In the genomic region with DNA sequence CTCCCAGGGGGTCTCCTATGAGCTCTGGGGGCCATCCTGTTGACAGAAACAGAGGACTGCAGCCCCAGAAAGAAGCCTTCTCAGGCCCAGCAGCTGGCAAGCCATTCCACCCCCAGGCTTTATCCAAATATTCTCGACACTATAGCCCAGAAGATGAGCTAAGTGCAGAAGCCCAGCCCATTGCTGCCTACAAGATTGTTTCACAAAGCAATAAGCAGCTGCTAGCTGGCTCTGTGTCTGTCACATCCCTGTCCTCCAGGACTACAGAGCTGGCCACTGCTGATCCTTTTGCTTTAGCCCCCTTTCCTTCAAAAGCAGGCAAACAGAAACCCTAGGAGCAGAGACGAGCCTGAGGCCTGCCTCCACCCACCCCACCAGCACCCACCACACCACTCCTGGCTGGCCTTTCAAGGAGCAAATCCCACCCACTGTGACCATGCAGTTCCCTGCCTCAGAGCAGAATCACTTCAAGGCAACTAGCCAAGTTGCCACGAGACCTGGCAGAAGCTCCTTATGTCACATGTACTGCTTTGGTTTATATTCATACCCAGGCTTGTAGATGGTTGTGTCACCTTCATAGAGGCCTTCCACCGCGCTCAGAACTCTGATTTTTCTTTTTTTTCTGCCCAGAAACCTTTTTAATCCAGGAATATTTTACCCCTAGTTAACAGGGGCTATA, we compare ENCODE assay signal across 11 mouse cellular contexts. TPM values are rescaled to one million over a fixed set of nuclear protein-coding genes. Genes with fewer than 3 reads are reported as not detected.
DNase-seq lines count a peak whose midpoint lies in the region; ATAC-seq and TF ChIP-seq lines count a peak whose summit lies in the region.
"Had no signal": no experiment of that assay in that cellular context is flagged by ENCODE, and none has a peak within 500 bp of the region (broad histone marks: within the 10 kb centered on the region; RNA-seq: fewer than 3 reads in every experiment).

No protein-coding gene starts in this region.

- no peak overlapping the region for H3K4me2 ChIP-seq in heart, postnatal 0 days (ENCODE audit: low read depth, low read length)
- no peak overlapping the region for H3K4me2 ChIP-seq in intestine, postnatal 0 days (replicated peaks; ENCODE audit: low read depth)
- H3K4me2 ChIP-seq in hindbrain, embryonic 11.5 days (replicated peaks; ENCODE audit: low read depth, low read length), result no peak overlapping the region
- H3K4me2 ChIP-seq: embryonic facial prominence, embryonic 12.5 days; limb, embryonic 13.5 days had no signal

- 78% methylated on average over 5 of the region's 5 CpGs for WGBS in lung, adult 2 months
- WGBS in heart, postnatal 0 days, result 47% methylated on average over 5 of the region's 5 CpGs
- 87% methylated on average over 5 of the region's 5 CpGs for WGBS in intestine, postnatal 0 days
- 85% methylated on average over 5 of the region's 5 CpGs for WGBS in hindbrain, embryonic 11.5 days

- DNase-seq in gastrocnemius, postnatal 14 days, result peak; percentile 21
- DNase-seq in gastrocnemius, adult 2 months, result no peak
- DNase-seq in lung, postnatal 36 days, result peak; percentile 4
- no peak for DNase-seq in lung, adult 2 months
- peak; percentile 40 for DNase-seq in heart, postnatal 0 days (ENCODE audit: low spot score)
- peak; percentile 53 to 58 for DNase-seq in right cerebral cortex, postnatal 10 days (ENCODE audit: low spot score in 2 of 2)
- no peak for DNase-seq in hindbrain, embryonic 11.5 days (ENCODE audit: low spot score)

- H3K9me3 ChIP-seq in heart, postnatal 0 days (replicated peaks; ENCODE audit: control insufficient read depth, low read length), result no peaks in the 10 kb centered on the region
- no peaks in the 10 kb centered on the region for H3K9me3 ChIP-seq in intestine, postnatal 0 days (ENCODE audit: control insufficient read depth)
- no peaks in the 10 kb centered on the region for H3K9me3 ChIP-seq in hindbrain, embryonic 11.5 days (ENCODE audit: control insufficient read depth, low read length)
- H3K9me3 ChIP-seq: embryonic facial prominence, embryonic 12.5 days; limb, embryonic 13.5 days; midbrain, embryonic 10.5 days had no signal

- H3K27ac ChIP-seq in gastrocnemius, adult 2 months, result no peak overlapping the region; the same call in 1 of the 2 replicates
- H3K27ac ChIP-seq in heart, postnatal 0 days (ENCODE audit: low read depth), result peak overlapping the region; percentile 58
- H3K27ac ChIP-seq in intestine, postnatal 0 days (ENCODE audit: low read depth, low read length), result no peak overlapping the region
- H3K27ac ChIP-seq in hindbrain, embryonic 11.5 days (ENCODE audit: low read depth, low read length), result no peak overlapping the region
- H3K27ac ChIP-seq: embryonic facial prominence, embryonic 12.5 days; limb, embryonic 13.5 days; midbrain, embryonic 10.5 days had no signal

- TF ChIP-seq CTCF in gastrocnemius, adult 2 months (IDR thresholded peaks at IDR 0.05), result no peak
- TF ChIP-seq CTCF in lung, adult 2 months (IDR thresholded peaks at IDR 0.05; ENCODE audit: insufficient read depth, low read length), result no peak
- no peak for TF ChIP-seq CTCF in heart, postnatal 0 days (IDR thresholded peaks at IDR 0.05; ENCODE audit: low read depth)
- TF ChIP-seq CTCF in intestine, postnatal 0 days (IDR thresholded peaks at IDR 0.05; ENCODE audit: low read depth), result no peak

- peaks cover 37% of the 10 kb centered on the region for H3K36me3 ChIP-seq in heart, postnatal 0 days (replicated peaks; ENCODE audit: control insufficient read depth, insufficient read depth, low read length)
- peaks cover 35% of the 10 kb centered on the region for H3K36me3 ChIP-seq in intestine, postnatal 0 days (ENCODE audit: control insufficient read depth, insufficient read depth)
- H3K36me3 ChIP-seq in hindbrain, embryonic 11.5 days (ENCODE audit: control insufficient read depth, insufficient read depth, low read length), result no peaks in the 10 kb centered on the region

- intact Hi-C loops in gastrocnemius, postnatal 14 days (cut with DNase I; ENCODE audit: low total_unique reads), result no loop called here
- intact Hi-C loops in gastrocnemius, adult 2 months (cut with DNase I), result no loop called here

- TF ChIP-seq POLR2A in lung, adult 2 months (IDR thresholded peaks at IDR 0.05; ENCODE audit: borderline replicate concordance, extremely low read depth, low read depth, low read length), result no peak

- no peaks in the 10 kb centered on the region for H3K4me1 ChIP-seq in lung, adult 2 months (ENCODE audit: control insufficient read depth, insufficient read depth, low read length)
- peaks cover 19% of the 10 kb centered on the region for H3K4me1 ChIP-seq in heart, postnatal 0 days (ENCODE audit: control insufficient read depth, insufficient read depth)
- H3K4me1 ChIP-seq in intestine, postnatal 0 days (replicated peaks; ENCODE audit: control insufficient read depth, insufficient read depth, low read length), result no peaks in the 10 kb centered on the region
- no peaks in the 10 kb centered on the region for H3K4me1 ChIP-seq in hindbrain, embryonic 11.5 days (replicated peaks; ENCODE audit: control insufficient read depth, insufficient read depth, low read length)
- H3K4me1 ChIP-seq: embryonic facial prominence, embryonic 12.5 days; limb, embryonic 13.5 days; midbrain, embryonic 10.5 days had no signal

- H3K4me3 ChIP-seq in gastrocnemius, adult 2 months, result no peak overlapping the region
- no peak overlapping the region for H3K4me3 ChIP-seq in lung, adult 2 months (replicated peaks; ENCODE audit: extremely low read depth, low read depth, low read length)
- H3K4me3 ChIP-seq in heart, postnatal 0 days (ENCODE audit: low read depth, low read length), result no peak overlapping the region
- H3K4me3 ChIP-seq in intestine, postnatal 0 days (ENCODE audit: low read depth, low read length), result no peak overlapping the region
- H3K4me3 ChIP-seq in hindbrain, embryonic 11.5 days (ENCODE audit: low read depth, low read length), result no peak overlapping the region
- H3K4me3 ChIP-seq: embryonic facial prominence, embryonic 12.5 days; limb, embryonic 13.5 days; midbrain, embryonic 10.5 days had no signal

- no peaks in the 10 kb centered on the region for H3K27me3 ChIP-seq in heart, postnatal 0 days (ENCODE audit: control insufficient read depth, insufficient read depth, low read length)
- no peaks in the 10 kb centered on the region for H3K27me3 ChIP-seq in intestine, postnatal 0 days (replicated peaks; ENCODE audit: control insufficient read depth, insufficient read depth, low read length)
- H3K27me3 ChIP-seq in hindbrain, embryonic 11.5 days (ENCODE audit: control insufficient read depth, insufficient read depth, low read length), result no peaks in the 10 kb centered on the region
- H3K27me3 ChIP-seq: embryonic facial prominence, embryonic 12.5 days; limb, embryonic 13.5 days had no signal

- peak; percentile 79 for ATAC-seq in heart, postnatal 0 days (ENCODE audit: insufficient read depth, low read depth)
- no peak for ATAC-seq in intestine, postnatal 0 days
- ATAC-seq in hindbrain, embryonic 11.5 days (ENCODE audit: low FRiP score), result no peak

- peak; percentile 69; the same call in 1 of the 2 replicates for TF ChIP-seq EP300 in heart, postnatal 0 days (IDR thresholded peaks at IDR 0.05; ENCODE audit: low read depth)

- 0 out of 2 replicates have a peak overlapping the region, but pooled peaks have one; percentile 25 for H3K9ac ChIP-seq in heart, postnatal 0 days (replicated peaks; ENCODE audit: low read depth, low read length)
- no peak overlapping the region for H3K9ac ChIP-seq in intestine, postnatal 0 days (ENCODE audit: low read depth, low read length)
- H3K9ac ChIP-seq in hindbrain, embryonic 11.5 days (ENCODE audit: low read depth, low read length), result no peak overlapping the region
- H3K9ac ChIP-seq: embryonic facial prominence, embryonic 12.5 days; limb, embryonic 13.5 days had no signal

RNA-seq across cellular contexts. Expression of a gene that starts 12.3 kb away (rescaled TPM):
- total RNA-seq in gastrocnemius, postnatal 14 days (2021), result 10 to 100 TPM; 59.8 to 63.5 TPM
- total RNA-seq in gastrocnemius, adult 2 months (2021), result 10 to 100 TPM; 55.1 to 66.5 TPM
- 72.5 and 88.5 TPM in 2 replicates for polyA plus RNA-seq in lung, adult 2 months (2012; rRNA removed)
- 195 and 349 TPM in 2 replicates for total RNA-seq in heart, postnatal 0 days (2014; rRNA removed; ENCODE audit: low replicate concordance)
- 147 and 157 TPM in 2 replicates for polyA plus RNA-seq in heart, postnatal 0 days (2015; fragmentation: Nextera tagmentation; extraction: Ambion mirVana)
- polyA plus RNA-seq in intestine, postnatal 0 days (2015; fragmentation: Nextera tagmentation; extraction: Ambion mirVana), result 75.6 and 81.8 TPM in 2 replicates
- 95.8 and 102 TPM in 2 replicates for polyA plus RNA-seq in hindbrain, embryonic 11.5 days (2014; fragmentation: Nextera tagmentation; extraction: Ambion mirVana)

RNA-seq across cellular contexts. Expression of a gene that starts 45.9 kb away (rescaled TPM):
- 10 to 100 TPM; 29.3 to 32.6 TPM for total RNA-seq in gastrocnemius, postnatal 14 days (2021)
- 10 to 100 TPM; 31.0 to 35.8 TPM for total RNA-seq in gastrocnemius, adult 2 months (2021)
- polyA plus RNA-seq in lung, adult 2 months (2012; rRNA removed), result 13.3 and 17.3 TPM in 2 replicates
- 10.0 and 23.3 TPM in 2 replicates for total RNA-seq in heart, postnatal 0 days (2014; rRNA removed; ENCODE audit: low replicate concordance)
- polyA plus RNA-seq in heart, postnatal 0 days (2015; fragmentation: Nextera tagmentation; extraction: Ambion mirVana), result 5.4 and 6.7 TPM in 2 replicates
- 17.5 and 18.8 TPM in 2 replicates for polyA plus RNA-seq in intestine, postnatal 0 days (2015; fragmentation: Nextera tagmentation; extraction: Ambion mirVana)
- polyA plus RNA-seq in hindbrain, embryonic 11.5 days (2014; fragmentation: Nextera tagmentation; extraction: Ambion mirVana), result 16.9 and 18.1 TPM in 2 replicates

Comparison
In these comparisons a context has a peak if more than half of its experiments do, and no peak if none do; other contexts are left out.
1. DNase-seq: peak in gastrocnemius, postnatal 14 days (single experiment), lung, postnatal 36 days (single experiment), heart, postnatal 0 days (single experiment) and right cerebral cortex, postnatal 10 days (2 of 2); none in gastrocnemius, adult 2 months (single experiment), lung, adult 2 months (single experiment) and hindbrain, embryonic 11.5 days (single experiment).